Mouse (Mus musculus): ENCODE results near the gene Sec23a.
"Not testable (repeated sequence)": the region's sequence is repeated elsewhere in the genome, so short reads cannot be mapped to it uniquely, and the experiment has no call there.

Gene Sec23a

GRCm38 (mm10) chr12:58981178-58981661, 30.6 kb downstream of the Sec23a start:
- DNase-seq, result not testable (repeated sequence)

GRCm38 (mm10) chr12:58976966-58977365, 34.9 kb downstream of the Sec23a start:
- DNase-seq, result peak; percentile 8 to 10

GRCm38 (mm10) chr12:58964583-58964982, 47.2 kb downstream of the Sec23a start:
- peak; percentile 39 to 48 for DNase-seq

GRCm38 (mm10) chr12:58960844-58961243, 51.0 kb downstream of the Sec23a start:
- DNase-seq, result no peak

GRCm38 (mm10) chr12:58956624-58957023, 55.2 kb downstream of the Sec23a start:
- DNase-seq, result no peak

GRCm38 (mm10) chr12:58956162-58956561, 55.7 kb downstream of the Sec23a start:
- DNase-seq, result peak in 1 of 2 experiments; percentile 4

- DNase-seq, result no peak
Observed at GRCm38 (mm10) chr12:58947879-58948278, 63.9 kb downstream of the Sec23a start.

- DNase-seq, result peak; percentile 72 to 74
Observed at GRCm38 (mm10) chr12:58947231-58947630, 64.6 kb downstream of the Sec23a start.

GRCm38 (mm10) chr12:58942544-58942943, 69.3 kb downstream of the Sec23a start:
- no peak for DNase-seq

GRCm38 (mm10) chr12:58934580-58934979, 77.2 kb downstream of the Sec23a start:
- no peak for DNase-seq

GRCm38 (mm10) chr12:58924996-58925395, 86.8 kb downstream of the Sec23a start:
- DNase-seq, result no peak

GRCm38 (mm10) chr12:58924025-58924424, 87.8 kb downstream of the Sec23a start:
- peak; percentile 52 to 55 for DNase-seq

GRCm38 (mm10) chr12:58920775-58921174, 91.0 kb downstream of the Sec23a start:
- DNase-seq, result no peak

- DNase-seq, result no peak
Observed at GRCm38 (mm10) chr12:58919516-58919915, 92.3 kb downstream of the Sec23a start.

- DNase-seq, result no peak
Observed at GRCm38 (mm10) chr12:58909826-58910225, 102.0 kb downstream of the Sec23a start.
